Mouse (Mus musculus): ENCODE data around the gene Cnksr2. TPM values are rescaled to one million over a fixed set of nuclear protein-coding genes. Genes with fewer than 3 reads are reported as not detected.

Cnksr2 gene
- total and polyA plus RNA-seq, 2 experiments from 2014 or later = 7.1 to 14.3 TPM

- no peaks in the 10 kb centered on the region for H3K9me3 ChIP-seq (ENCODE audit: low read length)
- no peak for TF ChIP-seq CTCF (IDR thresholded peaks at IDR 0.05)
- H3K4me2 ChIP-seq (ENCODE audit: low read depth, low read length, poor library complexity, severe bottlenecking) = peak overlapping the region; percentile 44
- peak overlapping the region; percentile 24; the same call in 1 of the 2 replicates for H3K9ac ChIP-seq (replicated peaks; ENCODE audit: low read length, poor library complexity, severe bottlenecking)
- H3K36me3 ChIP-seq (ENCODE audit: insufficient read depth, low read length) = no peaks in the 10 kb centered on the region
- no peaks in the 10 kb centered on the region for H3K27me3 ChIP-seq (ENCODE audit: insufficient read depth, low read length)
- ATAC-seq (ENCODE audit: low FRiP score) (peak; percentile 56), DNase-seq (ENCODE audit: low spot score) (peak; percentile 10)
- H3K4me1 ChIP-seq (ENCODE audit: insufficient read depth, low read length) = no peaks in the 10 kb centered on the region
- H3K4me3 ChIP-seq (ENCODE audit: low read depth, low read length) = peak overlapping the region; percentile 12; the same call in 1 of the 2 replicates
- no peak overlapping the region for H3K27ac ChIP-seq (ENCODE audit: low read depth, low read length)
- WGBS = 22% methylated on average over 30 of the region's 31 CpGs
Measured at GRCm38 (mm10) chrX:157817571-157818206, 225.4 kb downstream of the Cnksr2 start.

DNA sequence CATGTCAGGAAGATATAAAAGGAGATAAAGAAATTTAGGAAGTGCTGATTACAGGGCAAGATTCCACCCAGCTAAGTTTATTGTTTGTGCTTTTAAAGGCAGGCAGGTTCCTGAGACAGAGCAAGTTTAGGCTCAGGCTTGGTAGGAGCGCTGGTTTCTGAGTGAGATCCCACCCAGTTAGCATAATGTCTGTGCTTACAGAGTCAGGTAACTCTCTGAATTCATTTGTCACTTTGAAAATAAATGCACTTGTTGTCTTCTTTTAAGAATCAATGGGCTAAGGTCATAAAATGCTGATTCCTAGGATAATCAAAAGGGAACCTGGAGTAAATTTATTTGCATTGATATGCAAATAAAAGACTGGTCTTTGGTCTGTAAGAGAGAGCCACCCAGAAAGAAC is 233.4 kb downstream of the Cnksr2 start:
- WGBS = 65% methylated on average over 1 of the region's 1 CpGs
- H3K4me3 ChIP-seq (ENCODE audit: low read depth, low read length) = no peak overlapping the region
- H3K4me1 ChIP-seq (ENCODE audit: insufficient read depth, low read length) = no peaks in the 10 kb centered on the region
- no peaks in the 10 kb centered on the region for H3K36me3 ChIP-seq (ENCODE audit: insufficient read depth, low read length)
- no peak overlapping the region for H3K27ac ChIP-seq (ENCODE audit: low read depth, low read length)
- TF ChIP-seq CTCF (IDR thresholded peaks at IDR 0.05) = no peak
- ATAC-seq (ENCODE audit: low FRiP score) (no peak), DNase-seq (ENCODE audit: low spot score) (no peak)
- H3K9ac ChIP-seq (replicated peaks; ENCODE audit: low read length, poor library complexity, severe bottlenecking) = no peak overlapping the region
- no peaks in the 10 kb centered on the region for H3K9me3 ChIP-seq (ENCODE audit: low read length)
- H3K27me3 ChIP-seq (ENCODE audit: insufficient read depth, low read length) = no peaks in the 10 kb centered on the region
- H3K4me2 ChIP-seq (ENCODE audit: low read depth, low read length, poor library complexity, severe bottlenecking) = no peak overlapping the region

GRCm38 (mm10) chrX:157801669-157802068 is 241.4 kb downstream of the Cnksr2 start:
- no peaks in the 10 kb centered on the region for H3K36me3 ChIP-seq (ENCODE audit: insufficient read depth, low read length)
- H3K9me3 ChIP-seq (ENCODE audit: low read length) = no peaks in the 10 kb centered on the region
- no peaks in the 10 kb centered on the region for H3K27me3 ChIP-seq (ENCODE audit: insufficient read depth, low read length)
- DNase-seq (ENCODE audit: low spot score) (no peak), ATAC-seq (ENCODE audit: low FRiP score) (no peak)
- H3K4me3 ChIP-seq (ENCODE audit: low read depth, low read length) = no peak overlapping the region
- TF ChIP-seq CTCF (IDR thresholded peaks at IDR 0.05) = no peak
- no peak overlapping the region for H3K4me2 ChIP-seq (ENCODE audit: low read depth, low read length, poor library complexity, severe bottlenecking)
- WGBS = 88% methylated on average over 2 of the region's 2 CpGs
- no peak overlapping the region for H3K27ac ChIP-seq (ENCODE audit: low read depth, low read length)
- no peaks in the 10 kb centered on the region for H3K4me1 ChIP-seq (ENCODE audit: insufficient read depth, low read length)
- no peak overlapping the region for H3K9ac ChIP-seq (replicated peaks; ENCODE audit: low read length, poor library complexity, severe bottlenecking)

Other genes starting within 250 kb of the Cnksr2 start
- gene Klhl34, start 224.9 kb downstream of the Cnksr2 start, total RNA-seq (2014; rRNA removed) = not detected in 2 replicates
- gene Klhl34, start 224.9 kb downstream of the Cnksr2 start, polyA plus RNA-seq (2015; fragmentation: Nextera tagmentation; extraction: Ambion mirVana) = 0.83 and 1.3 TPM in 2 replicates